Mouse (Mus musculus): ENCODE results near the gene Ropn1l. TPM values are rescaled to one million over a fixed set of nuclear protein-coding genes. Genes with fewer than 3 reads are reported as not detected.

Ropn1l gene
- 1 to 10 TPM in 1 of 2 experiments, under 1 TPM in 1; 0.49 to 1.3 TPM for polyA plus RNA-seq (2017; shearing (Covaris generic))

GRCm38 (mm10) chr15:31453098-31453916 is at the start of gene Ropn1l:
Ropn1l (minus strand) TSS chr15:31453737.

Other genes with a start within 250 kb of the Ropn1l start
- gene Dap, start 229.4 kb downstream of the Ropn1l start, polyA plus RNA-seq (2017; shearing (Covaris generic)) = 10 to 100 TPM; 53.0 to 59.4 TPM
- gene Ankrd33b, start 86.0 kb downstream of the Ropn1l start, polyA plus RNA-seq (2017; shearing (Covaris generic)) = not detected
- gene March6, start 77.3 kb upstream of the Ropn1l start, polyA plus RNA-seq (2017; shearing (Covaris generic)) = 10 to 100 TPM in 1 of 2 experiments, 1 to 10 TPM in 1; 8.8 to 10.4 TPM
- under 1 TPM; 0.15 to 0.64 TPM for gene Cmbl, start 111.7 kb upstream of the Ropn1l start, polyA plus RNA-seq (2017; shearing (Covaris generic))
- gene Cct5, start 148.1 kb upstream of the Ropn1l start, polyA plus RNA-seq (2017; shearing (Covaris generic)) = 100 to 1,000 TPM; 321 to 374 TPM
- 10 to 100 TPM; 11.3 to 12.2 TPM for gene Fam173b, start 148.1 kb upstream of the Ropn1l start, polyA plus RNA-seq (2017; shearing (Covaris generic))